Mouse (Mus musculus) bone marrow macrophage, adult 2 months (primary cell): ENCODE results near the gene Hist1h3e.

ENCODE experiments used
- CTCF ChIP-seq: IDR thresholded peaks from 2 replicates; pipeline ENCODE4 v1.5.1; 2012; ENCODE audit warnings: low read depth, mild to moderate bottlenecking, low read length, moderate library complexity
- POLR2A ChIP-seq: IDR thresholded peaks from 2 replicates; pipeline ENCODE4 v1.6.1; 2012; ENCODE audit warnings: mild to moderate bottlenecking, low read depth, low read length, borderline replicate concordance

- TF ChIP-seq CTCF (no peak), POLR2A (no peak)
Measured at GRCm38 (mm10) chr13:23537006-23537710, 25.0 kb downstream of the Hist1h3e start.
